8 mouse cellular contexts compared by ENCODE assay signal in genomic region chr11:120572752-120573584, GRCm38 (mm10). TPM values are rescaled to one million over a fixed set of nuclear protein-coding genes. Genes with fewer than 3 reads are reported as not detected.
DNase-seq lines count a peak whose midpoint lies in the region; ATAC-seq lines count a peak whose summit lies in the region.

Gene P4hb, minus strand, starts transcription at chr11:120573253.

- WGBS in heart, embryonic 13.5 days, result under 1% methylated on average over 93 of the region's 94 CpGs
- WGBS in liver, embryonic 12.5 days (ENCODE audit: insufficient replicate concordance), result under 1% methylated on average over 94 of the region's 94 CpGs
- WGBS in stomach, embryonic 15.5 days, result under 1% methylated on average over 94 of the region's 94 CpGs

- H3K4me2 ChIP-seq in heart, embryonic 13.5 days, result peak within 1 kb of the TSS; percentile 97
- H3K4me2 ChIP-seq in liver, embryonic 12.5 days, result peak within 1 kb of the TSS; percentile 96
- peak within 1 kb of the TSS; percentile 77 for H3K4me2 ChIP-seq in stomach, embryonic 15.5 days

- H3K9me3 ChIP-seq in heart, embryonic 13.5 days, result no peaks in the 10 kb centered on the region
- no peaks in the 10 kb centered on the region for H3K9me3 ChIP-seq in liver, embryonic 12.5 days (replicated peaks)
- H3K9me3 ChIP-seq in stomach, embryonic 15.5 days, result no peaks in the 10 kb centered on the region

- peaks cover 51% of the 10 kb centered on the region for H3K36me3 ChIP-seq in heart, embryonic 13.5 days
- H3K36me3 ChIP-seq in liver, embryonic 12.5 days, result peaks cover 51% of the 10 kb centered on the region
- H3K36me3 ChIP-seq in stomach, embryonic 15.5 days, result peaks cover 34% of the 10 kb centered on the region

- H3K4me1 ChIP-seq in brown adipose tissue, adult 24 weeks (ENCODE audit: control insufficient read depth, insufficient read depth, insufficient read length, low read length), result no peaks in the 10 kb centered on the region
- peaks cover 30% of the 10 kb centered on the region for H3K4me1 ChIP-seq in heart, embryonic 13.5 days
- H3K4me1 ChIP-seq in liver, embryonic 12.5 days, result peaks cover 49% of the 10 kb centered on the region
- peaks cover 29% of the 10 kb centered on the region for H3K4me1 ChIP-seq in stomach, embryonic 15.5 days

- H3K9ac ChIP-seq in heart, embryonic 13.5 days, result peak within 1 kb of the TSS; percentile 98
- H3K9ac ChIP-seq in liver, embryonic 12.5 days, result peak within 1 kb of the TSS; percentile 95
- H3K9ac ChIP-seq in stomach, embryonic 15.5 days, result peak within 1 kb of the TSS; percentile 85

- peak; percentile 96 for ATAC-seq in heart, embryonic 13.5 days (ENCODE audit: extremely low read depth, insufficient number of reproducible peaks, low FRiP score, low TSS enrichment)
- ATAC-seq in liver, embryonic 12.5 days, result peak; percentile 94
- peak; percentile 96 for ATAC-seq in stomach, embryonic 15.5 days (ENCODE audit: insufficient read depth, low FRiP score, low read depth)

- peak within 1 kb of the TSS; percentile 84 for H3K27ac ChIP-seq in brown adipose tissue, adult 24 weeks (replicated peaks; ENCODE audit: low read depth, low read length)
- H3K27ac ChIP-seq in heart, embryonic 13.5 days (replicated peaks), result peak within 1 kb of the TSS; percentile 97
- H3K27ac ChIP-seq in liver, embryonic 12.5 days, result peak within 1 kb of the TSS; percentile 90
- H3K27ac ChIP-seq in stomach, embryonic 15.5 days, result peak within 1 kb of the TSS; percentile 96

- H3K27me3 ChIP-seq in heart, embryonic 13.5 days (replicated peaks), result no peaks in the 10 kb centered on the region
- H3K27me3 ChIP-seq in liver, embryonic 12.5 days (replicated peaks), result no peaks in the 10 kb centered on the region
- H3K27me3 ChIP-seq in stomach, embryonic 15.5 days (replicated peaks), result no peaks in the 10 kb centered on the region

- H3K4me3 ChIP-seq in brown adipose tissue, adult 24 weeks (ENCODE audit: insufficient read depth, low read depth, low read length), result peak within 1 kb of the TSS; percentile 82
- H3K4me3 ChIP-seq in heart, embryonic 13.5 days, result peak within 1 kb of the TSS; percentile 94
- H3K4me3 ChIP-seq in liver, embryonic 12.5 days, result peak within 1 kb of the TSS; percentile 93
- peak within 1 kb of the TSS; percentile 76 for H3K4me3 ChIP-seq in stomach, embryonic 15.5 days (replicated peaks)

- DNase-seq in CD4-positive, CD25-positive, alpha-beta regulatory T cell, adult 2 months (ENCODE audit: low read depth, low spot score), result peak; percentile 98
- DNase-seq in fat pad, adult 2 months (ENCODE audit: extremely low read depth, low read depth, low spot score), result peak; percentile 87
- DNase-seq in kidney, postnatal 10 days, result peak; percentile 100
- peak; percentile 99 for DNase-seq in natural killer cell, adult 2 months (ENCODE audit: low spot score in 2 of 2)

RNA-seq across cellular contexts. Expression of gene P4hb, which starts in this region (rescaled TPM):
- 95.0 and 97.3 TPM in 2 replicates for polyA plus RNA-seq in brown adipose tissue, adult 24 weeks (2012; ENCODE audit: insufficient read depth, insufficient read length, missing spikeins)
- 427 and 448 TPM in 2 replicates for polyA plus RNA-seq in heart, embryonic 13.5 days (2015; fragmentation: Nextera tagmentation; extraction: Ambion mirVana)
- 443 and 468 TPM in 2 replicates for polyA plus RNA-seq in liver, embryonic 12.5 days (2016; fragmentation: Nextera tagmentation; extraction: Ambion mirVana)
- 954 and 1,026 TPM in 2 replicates for polyA plus RNA-seq in stomach, embryonic 15.5 days (2015; fragmentation: Nextera tagmentation; extraction: Ambion mirVana)

Comparison
In these comparisons a context has a peak if more than half of its experiments do, and no peak if none do; other contexts are left out.
1. Peak in every context shown above with its lines: DNase-seq, ATAC-seq, H3K4me3 ChIP-seq and H3K27ac ChIP-seq.